ENCODE assay signal across 26 mouse cellular contexts in the genomic region with DNA sequence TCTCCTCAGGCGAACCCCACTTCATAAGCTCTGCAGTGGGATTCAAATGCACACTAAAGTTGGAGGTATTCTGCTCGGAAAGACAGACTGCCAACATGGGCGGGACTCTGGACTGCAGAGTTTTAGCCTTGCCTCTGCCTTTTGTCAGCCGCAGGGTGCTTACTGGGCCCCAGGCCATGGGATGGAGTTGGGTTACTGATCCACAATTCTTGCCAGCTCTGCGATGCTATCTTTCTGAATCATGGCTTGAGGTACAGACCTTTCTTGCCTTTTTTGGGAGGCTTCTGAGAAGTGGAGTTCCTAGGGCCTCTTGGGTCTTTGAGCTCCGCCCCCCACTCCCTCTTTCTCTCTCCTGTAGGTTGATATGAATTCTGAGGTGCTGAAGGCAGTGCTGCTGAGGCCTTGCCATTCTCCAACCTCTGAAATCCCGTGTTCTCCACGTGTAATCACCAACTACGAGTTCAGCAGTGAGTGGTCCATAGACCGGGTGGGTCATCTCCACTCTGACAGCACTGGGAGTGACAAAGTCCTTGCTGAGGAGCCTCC.
DNase-seq lines count a peak whose midpoint lies in the region; ATAC-seq and TF ChIP-seq lines count a peak whose summit lies in the region.
"Had no signal": no experiment of that assay in that cellular context is flagged by ENCODE, and none has a peak within 500 bp of the region (broad histone marks: within the 10 kb centered on the region; RNA-seq: fewer than 3 reads in every experiment).

No protein-coding gene starts in this region.

- no peak overlapping the region for H3K9ac ChIP-seq in embryonic facial prominence, embryonic 13.5 days
- no peak overlapping the region for H3K9ac ChIP-seq in stomach, postnatal 0 days (ENCODE audit: low read length)
- no peak overlapping the region for H3K9ac ChIP-seq in kidney, embryonic 14.5 days (ENCODE audit: low read depth, low read length)
- H3K9ac ChIP-seq: embryonic facial prominence, embryonic 15.5 days; forebrain, postnatal 0 days; heart, embryonic 13.5 days; midbrain, embryonic 12.5 days had no signal

- no peak overlapping the region for H3K4me3 ChIP-seq in embryonic facial prominence, embryonic 13.5 days
- H3K4me3 ChIP-seq in embryonic facial prominence, embryonic 10.5 days: no peak overlapping the region
- no peak overlapping the region for H3K4me3 ChIP-seq in stomach, postnatal 0 days (ENCODE audit: low read depth, low read length)
- H3K4me3 ChIP-seq in kidney, embryonic 14.5 days (ENCODE audit: low read length): no peak overlapping the region
- H3K4me3 ChIP-seq: embryonic facial prominence, embryonic 15.5 days; forebrain, embryonic 10.5 days; heart, embryonic 13.5 days; midbrain, embryonic 12.5 days had no signal

- no peaks in the 10 kb centered on the region for H3K36me3 ChIP-seq in embryonic facial prominence, embryonic 13.5 days
- H3K36me3 ChIP-seq in embryonic facial prominence, embryonic 10.5 days (replicated peaks): no peaks in the 10 kb centered on the region
- H3K36me3 ChIP-seq in stomach, postnatal 0 days (ENCODE audit: control insufficient read depth, insufficient read depth, low read length): no peaks in the 10 kb centered on the region
- no peaks in the 10 kb centered on the region for H3K36me3 ChIP-seq in kidney, embryonic 14.5 days (ENCODE audit: control insufficient read depth, insufficient read depth, low read length)
- H3K36me3 ChIP-seq: embryonic facial prominence, embryonic 15.5 days; forebrain, embryonic 10.5 days; heart, embryonic 13.5 days; midbrain, embryonic 12.5 days had no signal

- H3K4me2 ChIP-seq in embryonic facial prominence, embryonic 13.5 days: no peak overlapping the region
- no peak overlapping the region for H3K4me2 ChIP-seq in stomach, postnatal 0 days (replicated peaks; ENCODE audit: low read depth)
- no peak overlapping the region for H3K4me2 ChIP-seq in kidney, embryonic 14.5 days (replicated peaks; ENCODE audit: low read depth, low read length)
- H3K4me2 ChIP-seq: embryonic facial prominence, embryonic 15.5 days; heart, embryonic 13.5 days; midbrain, embryonic 12.5 days had no signal

- H3K9me3 ChIP-seq in embryonic facial prominence, embryonic 13.5 days: no peaks in the 10 kb centered on the region
- no peaks in the 10 kb centered on the region for H3K9me3 ChIP-seq in embryonic facial prominence, embryonic 10.5 days
- no peaks in the 10 kb centered on the region for H3K9me3 ChIP-seq in stomach, postnatal 0 days (ENCODE audit: control insufficient read depth, low read length)
- no peaks in the 10 kb centered on the region for H3K9me3 ChIP-seq in kidney, embryonic 14.5 days (ENCODE audit: control insufficient read depth, low read length)
- H3K9me3 ChIP-seq: embryonic facial prominence, embryonic 15.5 days; midbrain, embryonic 12.5 days had no signal

- 77% methylated on average over 10 of the region's 10 CpGs for WGBS in embryonic facial prominence, embryonic 13.5 days
- 83% methylated on average over 10 of the region's 10 CpGs for WGBS in embryonic facial prominence, embryonic 10.5 days
- WGBS in stomach, postnatal 0 days: 60% methylated on average over 10 of the region's 10 CpGs
- 87% methylated on average over 10 of the region's 10 CpGs for WGBS in kidney, embryonic 14.5 days

- peaks cover 25% of the 10 kb centered on the region for H3K27me3 ChIP-seq in embryonic facial prominence, embryonic 13.5 days
- H3K27me3 ChIP-seq in embryonic facial prominence, embryonic 10.5 days (replicated peaks; ENCODE audit: low read depth, poor library complexity, severe bottlenecking): peaks cover 23% of the 10 kb centered on the region
- H3K27me3 ChIP-seq in stomach, postnatal 0 days (ENCODE audit: control insufficient read depth, insufficient read depth, low read length): no peaks in the 10 kb centered on the region
- peaks cover 16% of the 10 kb centered on the region; the same call in 1 of the 2 replicates for H3K27me3 ChIP-seq in kidney, embryonic 14.5 days (ENCODE audit: control insufficient read depth, insufficient read depth, low read length)
- H3K27me3 ChIP-seq: Patski had no signal

- no peak for ATAC-seq in embryonic facial prominence, embryonic 13.5 days (ENCODE audit: insufficient number of reproducible peaks, insufficient read depth, low FRiP score, low TSS enrichment, low read depth)
- ATAC-seq in stomach, postnatal 0 days (ENCODE audit: low FRiP score, low TSS enrichment): no peak
- no peak for ATAC-seq in granulocyte monocyte progenitor cell, adult 5-6 weeks (replicated peaks; ENCODE audit: poor library complexity, severe bottlenecking)
- no peak for ATAC-seq in kidney, embryonic 14.5 days (ENCODE audit: low FRiP score, low TSS enrichment)
- ATAC-seq: CD4-positive, CD25-positive, alpha-beta regulatory T cell, adult 4 months; forebrain, postnatal 0 days; hindbrain, postnatal 0 days; Patski had no signal

- H3K4me1 ChIP-seq in embryonic facial prominence, embryonic 13.5 days: peaks cover 23% of the 10 kb centered on the region
- H3K4me1 ChIP-seq in embryonic facial prominence, embryonic 10.5 days: peaks cover 33% of the 10 kb centered on the region
- 0 out of 2 replicates have a peak, but pooled peaks cover 4% of the 10 kb centered on the region for H3K4me1 ChIP-seq in stomach, postnatal 0 days (replicated peaks; ENCODE audit: control insufficient read depth, insufficient read depth)
- H3K4me1 ChIP-seq in kidney, embryonic 14.5 days (ENCODE audit: control insufficient read depth, insufficient read depth, low read length): no peaks in the 10 kb centered on the region

- no peak for DNase-seq in embryonic facial prominence, embryonic 10.5 days (ENCODE audit: low spot score)
- peak; percentile 53 for DNase-seq in urinary bladder, postnatal 14 days (ENCODE audit: low spot score)
- no peak for DNase-seq in urinary bladder, adult 2 months (ENCODE audit: low spot score)
- DNase-seq in ovary, postnatal 14 days (ENCODE audit: low spot score): peak; percentile 25
- peak; percentile 26 for DNase-seq in stomach, postnatal 0 days (ENCODE audit: low spot score)
- DNase-seq: adrenal gland, adult 2 months; cerebellum, adult 11 months; cerebellum, postnatal 14 days; forebrain, postnatal 0 days; heart, adult 18-20 months; heart, postnatal 14 days; kidney, adult 18-20 months; kidney, postnatal 14 days; right cerebral cortex, adult 18-20 months; right cerebral cortex, postnatal 4 days; thymus, postnatal 14 days had no signal

- no peak for TF ChIP-seq EP300 in stomach, postnatal 0 days (optimal IDR thresholded peaks at IDR 0.05)

- 0 out of 2 replicates have a peak overlapping the region, but pooled peaks have one; percentile 33 for H3K27ac ChIP-seq in embryonic facial prominence, embryonic 13.5 days
- H3K27ac ChIP-seq in embryonic facial prominence, embryonic 10.5 days (replicated peaks): no peak overlapping the region
- H3K27ac ChIP-seq in stomach, postnatal 0 days (replicated peaks): peak overlapping the region; percentile 78
- no peak overlapping the region for H3K27ac ChIP-seq in kidney, embryonic 14.5 days (ENCODE audit: low read depth, low read length)
- H3K27ac ChIP-seq: embryonic facial prominence, embryonic 15.5 days; forebrain, embryonic 10.5 days; heart, embryonic 13.5 days; hindbrain, postnatal 0 days; midbrain, embryonic 12.5 days had no signal

- TF ChIP-seq CTCF in stomach, postnatal 0 days (IDR thresholded peaks at IDR 0.05; ENCODE audit: low read depth): no peak

Comparison
In these comparisons a context has a peak if more than half of its experiments do, and no peak if none do; other contexts are left out.
1. H3K27ac ChIP-seq: peak in embryonic facial prominence, embryonic 13.5 days (single experiment) and stomach, postnatal 0 days (single experiment); none in embryonic facial prominence, embryonic 10.5 days (single experiment) and kidney, embryonic 14.5 days (single experiment).
2. DNase-seq: peak in urinary bladder, postnatal 14 days (single experiment), ovary, postnatal 14 days (single experiment) and stomach, postnatal 0 days (single experiment); none in embryonic facial prominence, embryonic 10.5 days (single experiment) and urinary bladder, adult 2 months (single experiment).